Mouse (Mus musculus): Measurements from ENCODE around the gene Hdgf.
"Not testable (repeated sequence)": the region's sequence is repeated elsewhere in the genome, so short reads cannot be mapped to it uniquely, and the experiment has no call there.

Hdgf gene

GRCm38 (mm10) chr3:87905880-87906485, at the start of gene Hdgf:
Hdgf (plus strand) TSS chr3:87906321.
- DNase-seq: peak; percentile 91

- no peak for DNase-seq
Measured at GRCm38 (mm10) chr3:87857666-87858065, 48.5 kb upstream of the Hdgf start.

- peak; percentile 43 for DNase-seq
Measured at GRCm38 (mm10) chr3:87859813-87860212, 46.3 kb upstream of the Hdgf start.

- DNase-seq: not testable (repeated sequence)
Measured at GRCm38 (mm10) chr3:87864111-87864510, 42.0 kb upstream of the Hdgf start.

- DNase-seq: no peak
Measured at GRCm38 (mm10) chr3:87877730-87878129, 28.4 kb upstream of the Hdgf start.

GRCm38 (mm10) chr3:87884291-87884690, 21.8 kb upstream of the Hdgf start:
- no peak for DNase-seq

DNA sequence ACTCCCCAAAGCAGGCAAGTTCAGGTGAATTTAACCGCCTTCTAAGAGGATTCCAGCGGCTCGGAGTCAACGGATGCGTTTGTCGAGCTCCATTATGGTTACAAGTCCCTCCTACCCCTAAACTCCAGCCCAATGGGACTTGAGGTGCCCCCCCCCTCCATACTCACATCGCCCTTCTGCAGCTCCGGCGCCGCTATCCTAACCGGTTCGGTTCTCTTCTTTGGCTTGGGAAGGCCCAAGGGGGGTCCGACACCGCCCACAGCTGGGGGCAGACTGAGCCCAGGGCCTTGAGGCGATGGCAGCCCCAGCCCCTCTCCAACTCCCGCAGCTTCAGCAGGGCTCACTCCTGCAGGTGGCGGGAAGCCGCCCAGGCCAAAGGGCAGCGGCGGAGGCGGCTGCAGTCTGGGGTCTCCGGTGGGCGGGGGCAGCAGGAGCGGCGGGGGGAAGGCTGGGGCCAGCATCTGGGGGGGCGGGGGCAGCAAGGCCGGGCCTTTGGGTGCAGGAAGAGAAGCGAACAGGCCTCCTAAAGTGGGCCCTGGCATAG, 21.3 kb upstream of the Hdgf start:
- DNase-seq: peak; percentile 61

DNA sequence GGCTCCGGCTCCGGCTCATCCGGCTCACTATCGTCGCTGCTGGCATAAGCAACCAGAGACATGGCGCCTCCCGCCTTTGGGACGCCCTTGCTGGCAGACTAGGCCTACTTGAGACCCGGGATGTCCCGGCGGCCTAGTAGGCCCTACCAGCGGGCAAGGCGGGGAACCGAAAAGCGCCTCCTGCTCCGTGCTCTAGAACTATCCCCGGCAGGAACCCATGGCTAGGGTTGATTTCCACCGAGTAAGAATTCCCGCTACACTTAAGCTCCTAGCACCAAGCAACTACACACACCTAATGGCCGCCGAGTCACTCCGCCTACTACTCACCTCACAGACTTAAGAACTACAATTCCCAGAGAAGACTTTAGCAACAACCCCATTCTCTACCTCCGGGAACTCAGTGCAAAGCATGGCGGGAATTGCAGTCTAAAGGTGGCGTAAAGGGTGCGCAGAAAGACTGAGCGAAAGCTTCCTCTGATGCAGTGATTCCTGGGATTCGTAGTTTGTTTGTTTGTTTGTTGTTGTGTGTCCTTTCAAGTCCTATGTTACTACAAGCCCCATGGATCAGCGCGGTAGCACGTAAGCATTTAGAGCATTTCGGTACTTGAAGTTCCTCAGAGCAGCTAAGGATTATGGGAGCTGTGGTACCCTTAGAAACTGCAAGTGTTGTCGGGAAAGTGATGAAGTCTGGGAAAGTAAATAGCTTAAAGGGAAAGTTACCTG, 20.7 kb upstream of the Hdgf start, which contains the start of gene Prcc:
Gene Prcc (minus strand): TSS at position 328 of the 723 bp plus-strand sequence.
- peak; percentile 93 for DNase-seq

DNA sequence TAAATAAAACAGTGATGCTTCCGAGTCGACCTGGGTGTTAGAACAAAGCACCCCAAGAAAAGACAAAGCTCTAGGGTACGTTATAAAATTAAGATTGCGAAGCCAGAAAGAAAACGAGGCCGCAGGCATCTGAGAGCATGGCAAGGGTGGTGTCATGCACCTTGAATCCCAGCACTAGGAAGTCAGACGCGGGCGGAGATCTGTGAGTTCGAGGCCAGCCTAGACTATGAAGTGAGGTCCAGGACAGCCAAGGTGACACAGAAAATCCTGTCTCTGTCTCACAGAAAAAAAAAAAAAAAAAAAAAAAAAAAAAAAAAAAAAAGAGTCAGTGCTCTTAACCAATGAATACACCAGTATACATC, 20.1 kb upstream of the Hdgf start:
- DNase-seq: no peak

DNA sequence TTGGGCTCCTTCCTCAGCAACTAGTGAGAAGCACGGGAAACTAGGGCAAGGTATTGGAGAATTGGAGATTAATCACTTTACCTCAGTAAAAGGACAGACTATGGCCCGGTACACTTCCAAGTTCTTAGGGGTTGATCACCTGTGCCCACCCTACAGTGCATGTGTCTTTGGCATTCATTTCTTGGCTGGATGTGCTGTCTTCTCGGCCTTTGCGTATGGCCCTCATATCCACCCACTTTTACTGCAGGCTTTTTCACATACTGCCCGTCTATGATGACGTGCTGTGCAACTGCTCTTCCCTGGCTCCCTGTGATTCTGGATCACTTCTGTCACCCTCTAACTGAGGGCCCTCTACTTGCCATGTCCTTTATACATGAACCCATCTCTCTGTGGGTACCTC, 19.7 kb upstream of the Hdgf start:
- peak; percentile 39 for DNase-seq

DNA sequence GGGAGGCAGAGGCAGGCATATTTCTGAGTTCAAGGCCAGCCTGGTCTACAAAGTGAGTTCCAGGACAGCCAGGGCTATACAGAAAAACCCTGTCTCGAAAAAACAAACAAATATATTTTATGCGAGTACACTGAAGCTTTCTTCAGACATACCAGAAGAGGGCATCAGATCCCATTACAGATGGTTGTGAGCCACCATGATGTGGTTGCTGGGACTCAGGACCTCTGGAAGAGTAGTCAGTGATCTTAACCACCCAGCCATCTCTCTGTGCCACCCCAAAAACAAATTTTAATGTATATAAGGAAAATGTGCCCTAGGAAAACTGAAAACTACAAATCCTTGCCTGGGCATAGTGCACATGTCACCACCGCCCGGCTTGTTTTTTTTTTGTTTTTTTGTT, 18.7 kb upstream of the Hdgf start:
- DNase-seq: not testable (repeated sequence)

DNA sequence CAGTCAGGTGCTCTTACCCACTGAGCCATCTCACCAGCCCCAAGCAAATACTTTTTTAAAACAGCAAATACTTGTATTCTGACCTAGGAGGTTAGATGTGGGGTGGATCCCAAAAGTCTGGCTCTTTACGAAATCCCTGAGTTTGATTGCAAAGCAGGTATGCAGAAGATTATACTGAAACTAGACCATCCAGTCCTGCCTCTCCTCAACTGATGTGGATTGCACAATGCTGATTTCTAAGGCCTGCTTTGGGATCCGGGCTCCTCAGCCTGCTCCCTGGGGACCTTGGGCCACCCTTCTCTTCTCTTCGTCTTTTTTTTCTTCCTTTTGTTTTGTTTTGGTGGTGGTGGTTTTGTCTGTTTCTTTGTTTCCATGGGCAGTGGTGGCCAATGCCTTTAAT, 14.6 kb upstream of the Hdgf start:
- no peak for DNase-seq

DNA sequence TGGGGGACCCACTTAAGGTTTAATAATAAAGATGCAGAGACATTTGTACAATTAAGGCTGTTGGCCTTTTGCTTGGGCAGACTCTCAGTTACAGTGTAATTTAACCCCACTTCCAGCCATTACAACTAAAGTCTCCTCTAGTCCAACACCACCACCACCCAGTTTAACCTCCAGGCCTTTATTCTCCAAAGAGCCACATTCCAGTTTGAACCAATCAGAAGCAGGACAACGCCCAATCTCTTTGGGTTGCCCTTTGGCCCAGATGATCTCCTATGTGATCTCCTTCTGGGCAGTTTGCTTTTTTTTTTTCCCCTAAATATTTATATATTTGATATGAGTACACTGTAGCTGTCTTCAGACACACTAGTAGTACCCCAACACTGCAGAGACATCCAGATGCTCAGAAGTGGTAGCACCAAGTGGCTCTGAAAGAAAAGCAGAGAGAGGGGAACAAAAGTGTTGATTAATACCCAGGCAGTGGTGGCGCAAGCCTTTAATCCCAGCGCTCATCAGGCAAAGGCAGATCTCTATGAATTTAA, 12.7 kb upstream of the Hdgf start:
- no peak for DNase-seq

GRCm38 (mm10) chr3:87899266-87899665, 6.9 kb upstream of the Hdgf start:
- DNase-seq: no peak

GRCm38 (mm10) chr3:87899776-87900175, 6.3 kb upstream of the Hdgf start:
- no peak for DNase-seq

- DNase-seq: no peak
Measured at GRCm38 (mm10) chr3:87901036-87901624, 5.0 kb upstream of the Hdgf start.

GRCm38 (mm10) chr3:87901959-87902358, 4.2 kb upstream of the Hdgf start:
- not testable (repeated sequence) for DNase-seq

GRCm38 (mm10) chr3:87903821-87904220, 2.3 kb upstream of the Hdgf start:
- DNase-seq: no peak

- DNase-seq: peak; percentile 69
Measured at GRCm38 (mm10) chr3:87906601-87906980, 470 bp downstream of the Hdgf start.

DNA sequence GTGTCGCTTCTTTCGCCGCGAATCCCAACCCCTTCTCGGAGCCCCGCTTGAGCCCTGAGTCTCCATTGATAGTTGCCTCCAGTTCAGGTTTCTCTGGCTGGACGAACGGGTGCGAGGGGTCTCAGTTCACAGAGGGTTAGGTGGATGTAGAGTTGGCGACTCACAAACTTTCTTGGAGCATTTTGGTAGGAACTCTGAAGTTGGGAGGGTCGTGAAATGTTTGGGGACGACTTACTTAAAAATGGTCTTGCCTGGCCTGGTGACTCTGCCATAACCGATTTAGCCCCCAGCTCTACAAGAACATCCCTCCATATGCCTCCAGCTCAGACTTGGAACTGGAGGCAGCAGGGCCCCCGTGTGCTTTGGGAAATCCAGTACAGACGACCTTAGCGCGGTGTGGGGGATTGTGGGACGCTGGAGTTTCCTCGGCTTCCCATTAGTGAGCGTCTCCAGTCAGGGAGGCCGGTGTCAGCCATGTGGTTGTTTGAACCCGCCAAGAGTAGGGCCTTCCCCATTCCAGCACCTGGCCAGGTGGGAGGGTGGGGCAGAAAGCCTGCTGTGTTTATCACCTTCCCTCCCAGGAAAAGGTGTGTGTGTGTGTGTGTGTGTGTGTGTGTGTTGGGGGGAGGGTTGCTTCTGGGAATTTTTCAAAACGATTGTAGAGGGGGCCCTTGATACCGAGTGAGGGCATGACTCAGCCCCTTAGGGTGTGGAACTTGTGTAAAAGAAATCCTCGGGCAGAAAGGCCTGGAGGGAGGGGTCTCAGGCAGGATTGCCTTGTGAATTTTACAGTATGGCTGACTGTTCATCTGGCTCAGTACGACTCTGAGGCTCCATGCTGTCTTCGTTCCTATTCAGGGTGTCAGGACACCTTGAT, 1.1 kb downstream of the Hdgf start:
- DNase-seq: peak; percentile 42

GRCm38 (mm10) chr3:87907906-87908305, 1.8 kb downstream of the Hdgf start:
- DNase-seq: peak; percentile 13

DNA sequence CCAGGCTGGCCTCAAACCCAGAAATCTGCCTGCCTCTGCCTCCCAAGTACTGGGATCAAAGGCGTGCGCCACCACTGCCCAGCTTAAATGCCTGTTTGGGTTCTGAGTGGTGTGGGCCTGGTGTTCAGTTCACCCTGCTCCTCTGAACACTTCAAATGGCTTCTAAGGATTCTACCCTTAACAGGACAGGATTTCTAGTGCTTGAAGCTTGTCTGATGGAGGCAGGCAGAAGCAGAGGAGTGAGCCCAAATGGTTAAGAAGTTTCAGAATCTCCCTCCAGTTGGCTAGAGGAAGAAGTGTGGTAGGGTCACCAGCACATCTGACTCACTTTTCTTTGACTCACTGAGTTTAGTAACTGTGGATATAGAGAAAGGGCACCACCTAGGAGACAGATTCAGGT, 3.3 kb downstream of the Hdgf start:
- DNase-seq: peak; percentile 5

DNA sequence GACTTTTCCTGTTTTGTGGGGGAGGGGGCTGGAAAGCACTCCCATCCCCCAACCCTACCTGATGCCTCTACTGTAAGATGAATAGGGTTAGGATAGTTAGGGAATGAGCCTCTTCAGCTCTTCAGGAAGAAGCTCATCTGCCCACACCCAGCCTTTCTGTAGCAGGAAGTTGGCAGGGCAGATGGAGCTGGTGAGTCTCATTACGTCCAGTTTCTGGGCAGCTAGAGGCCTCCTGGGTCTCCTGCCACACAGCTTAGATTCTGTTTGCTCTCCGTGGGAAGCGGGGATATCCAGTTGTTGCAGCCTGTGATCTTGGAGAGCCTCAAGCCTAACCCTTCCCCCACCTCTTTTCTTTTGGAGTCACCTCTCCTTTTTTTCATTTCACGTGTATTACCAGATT, 3.8 kb downstream of the Hdgf start:
- DNase-seq: peak; percentile 13

Measured in cerebellum, adult 8-10 months (tissue).